Mouse (Mus musculus): ENCODE measurements around the gene Dgki. TPM values are rescaled to one million over a fixed set of nuclear protein-coding genes. Genes with fewer than 3 reads are reported as not detected.

Dgki gene
- polyA plus RNA-seq, 1 experiment: 7.5 TPM

DNA sequence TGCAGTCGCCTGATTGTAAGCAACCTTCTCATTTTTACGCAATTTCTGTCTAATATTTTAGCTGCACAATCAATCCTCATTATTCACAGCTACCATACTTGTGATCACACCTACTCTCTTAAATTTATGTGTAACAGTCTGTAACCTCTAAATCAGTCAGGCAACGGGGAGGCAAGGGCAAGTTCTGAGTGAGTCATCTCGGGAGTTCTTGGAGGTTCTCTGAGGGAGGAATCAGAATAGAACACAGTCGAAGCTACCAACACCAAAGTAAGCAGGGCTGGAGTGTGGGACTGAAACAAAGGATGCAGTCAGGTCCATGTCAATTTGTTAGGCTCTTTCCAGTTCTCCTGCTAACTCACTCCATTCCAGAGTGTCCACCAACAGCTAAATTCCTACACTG is 17.9 kb upstream of the Dgki start:
- Histone ChIP-seq H3K4me3 (replicated peaks; ENCODE audit: insufficient read depth, low read depth, low read length) (no peak overlapping the region), H3K27ac (ENCODE audit: insufficient read depth, low read length) (no peak overlapping the region), H3K27me3 (ENCODE audit: control insufficient read depth, insufficient read depth, low read length) (no peaks in the 10 kb centered on the region), H3K4me1 (ENCODE audit: control insufficient read depth, insufficient read depth, low read length) (no peaks in the 10 kb centered on the region)
- DNase-seq: no peak
- 88% methylated on average over 5 of the region's 5 CpGs for WGBS
- no peak for TF ChIP-seq CTCF (IDR thresholded peaks at IDR 0.05; ENCODE audit: borderline replicate concordance, insufficient read depth, low read depth, low read length)
- TF ChIP-seq POLR2A (IDR thresholded peaks at IDR 0.05; ENCODE audit: borderline replicate concordance, insufficient read depth, low read length): no peak

DNA sequence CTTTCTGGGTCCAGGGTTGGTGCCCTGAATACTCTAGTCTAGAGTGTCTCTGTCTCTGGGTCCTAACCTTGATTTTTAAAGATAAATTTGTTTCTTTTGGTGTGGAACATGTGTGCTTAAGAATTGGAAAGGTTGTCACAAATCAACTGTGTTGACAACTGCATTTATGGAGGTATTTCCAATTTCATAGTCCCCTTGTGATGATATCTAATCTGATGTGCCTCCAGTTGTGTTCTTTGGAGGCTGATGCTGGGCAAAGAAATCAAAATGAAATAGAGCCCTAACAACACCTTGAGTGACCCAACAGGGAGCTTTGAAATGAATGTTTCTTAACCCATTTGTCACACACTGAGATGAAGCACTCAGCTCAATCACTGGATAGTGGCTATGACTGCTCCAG is 15.5 kb upstream of the Dgki start:
- TF ChIP-seq POLR2A (IDR thresholded peaks at IDR 0.05; ENCODE audit: borderline replicate concordance, insufficient read depth, low read length): no peak
- H3K27ac ChIP-seq (ENCODE audit: insufficient read depth, low read length): no peak overlapping the region
- H3K4me1 ChIP-seq (ENCODE audit: control insufficient read depth, insufficient read depth, low read length): no peaks in the 10 kb centered on the region
- DNase-seq: no peak
- no peaks in the 10 kb centered on the region for H3K27me3 ChIP-seq (ENCODE audit: control insufficient read depth, insufficient read depth, low read length)
- H3K4me3 ChIP-seq (replicated peaks; ENCODE audit: insufficient read depth, low read depth, low read length): no peak overlapping the region

- DNase-seq: no peak
These were observed 10.6 kb upstream of the Dgki start for GRCm38 (mm10) chr6:37310601-37311000.

GRCm38 (mm10) chr6:37306616-37307015 is 6.6 kb upstream of the Dgki start:
- no peak overlapping the region for H3K4me3 ChIP-seq (replicated peaks; ENCODE audit: insufficient read depth, low read depth, low read length)
- 94% methylated on average over 1 of the region's 1 CpGs for WGBS
- TF ChIP-seq CTCF (IDR thresholded peaks at IDR 0.05; ENCODE audit: borderline replicate concordance, insufficient read depth, low read depth, low read length) (no peak), POLR2A (IDR thresholded peaks at IDR 0.05; ENCODE audit: borderline replicate concordance, insufficient read depth, low read length) (no peak)

More at GRCm38 (mm10) chr6:37310601-37311000, 10.6 kb upstream of the Dgki start:
- no peak overlapping the region for H3K4me3 ChIP-seq (replicated peaks; ENCODE audit: insufficient read depth, low read depth, low read length)
- TF ChIP-seq POLR2A (IDR thresholded peaks at IDR 0.05; ENCODE audit: borderline replicate concordance, insufficient read depth, low read length) (no peak), CTCF (IDR thresholded peaks at IDR 0.05; ENCODE audit: borderline replicate concordance, insufficient read depth, low read depth, low read length) (no peak)
- H3K27ac ChIP-seq (ENCODE audit: insufficient read depth, low read length): no peak overlapping the region
- 80% methylated on average over 4 of the region's 4 CpGs for WGBS
- H3K4me1 ChIP-seq (ENCODE audit: control insufficient read depth, insufficient read depth, low read length): no peaks in the 10 kb centered on the region
- H3K27me3 ChIP-seq (ENCODE audit: control insufficient read depth, insufficient read depth, low read length): no peaks in the 10 kb centered on the region

GRCm38 (mm10) chr6:37300492-37300891 is 508 bp upstream of the Dgki start:
- H3K27ac ChIP-seq (ENCODE audit: insufficient read depth, low read length): peak overlapping the region; percentile 40; the same call in 1 of the 2 replicates
- peaks cover 13% of the 10 kb centered on the region; the same call in 1 of the 2 replicates for H3K4me1 ChIP-seq (ENCODE audit: control insufficient read depth, insufficient read depth, low read length)
- H3K4me3 ChIP-seq (replicated peaks; ENCODE audit: insufficient read depth, low read depth, low read length): peak overlapping the region; percentile 87
- no peak for DNase-seq
- WGBS: 10% methylated on average over 13 of the region's 13 CpGs
- TF ChIP-seq POLR2A (IDR thresholded peaks at IDR 0.05; ENCODE audit: borderline replicate concordance, insufficient read depth, low read length) (no peak), CTCF (IDR thresholded peaks at IDR 0.05; ENCODE audit: borderline replicate concordance, insufficient read depth, low read depth, low read length) (no peak)
- no peaks in the 10 kb centered on the region for H3K27me3 ChIP-seq (ENCODE audit: control insufficient read depth, insufficient read depth, low read length)

More at GRCm38 (mm10) chr6:37306616-37307015, 6.6 kb upstream of the Dgki start:
- no peaks in the 10 kb centered on the region for H3K27me3 ChIP-seq (ENCODE audit: control insufficient read depth, insufficient read depth, low read length)
- no peak overlapping the region for H3K27ac ChIP-seq (ENCODE audit: insufficient read depth, low read length)
- no peak for DNase-seq
- no peaks in the 10 kb centered on the region for H3K4me1 ChIP-seq (ENCODE audit: control insufficient read depth, insufficient read depth, low read length)

GRCm38 (mm10) chr6:37298982-37299381 is 1.0 kb downstream of the Dgki start:
- peak; percentile 26 to 41 for DNase-seq

DNA sequence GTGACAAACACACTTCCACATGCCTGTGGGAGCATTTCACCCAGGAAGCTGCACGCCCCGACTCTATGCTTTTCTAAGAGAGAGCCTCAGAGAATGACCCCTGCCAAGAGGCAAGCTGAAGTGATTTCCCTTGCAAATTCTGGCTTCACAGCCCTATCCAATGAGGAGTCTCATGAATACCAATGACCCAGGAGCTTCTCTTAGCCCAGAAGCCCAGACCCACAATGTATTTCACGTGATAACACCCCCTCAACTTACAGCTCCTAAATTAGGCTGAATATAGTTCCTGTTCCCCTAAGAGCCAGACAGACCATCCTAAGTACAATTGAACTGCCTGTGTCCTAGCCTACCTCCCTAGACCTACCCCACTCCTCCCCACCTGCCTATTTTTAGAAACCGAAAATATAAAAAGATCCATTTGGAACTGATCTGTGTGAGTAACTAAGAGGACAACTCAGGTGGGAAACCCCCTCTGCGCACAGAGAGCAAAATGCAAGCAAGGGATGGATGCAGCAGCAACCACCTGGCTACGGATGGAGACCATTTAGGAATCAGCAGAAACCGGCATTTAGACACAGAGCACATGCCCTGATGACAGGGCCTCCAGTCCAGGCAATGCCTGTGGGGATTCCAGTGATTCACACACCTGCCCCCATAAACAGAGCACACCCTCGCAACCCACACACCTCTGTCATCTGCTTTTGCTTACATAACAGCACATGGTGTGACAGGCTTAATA is 2.1 kb downstream of the Dgki start:
- H3K27ac ChIP-seq (ENCODE audit: insufficient read depth, low read length): no peak overlapping the region
- H3K27me3 ChIP-seq (ENCODE audit: control insufficient read depth, insufficient read depth, low read length): no peaks in the 10 kb centered on the region
- TF ChIP-seq POLR2A (IDR thresholded peaks at IDR 0.05; ENCODE audit: borderline replicate concordance, insufficient read depth, low read length) (no peak), CTCF (IDR thresholded peaks at IDR 0.05; ENCODE audit: borderline replicate concordance, insufficient read depth, low read depth, low read length) (no peak)
- H3K4me1 ChIP-seq (ENCODE audit: control insufficient read depth, insufficient read depth, low read length): peaks cover 13% of the 10 kb centered on the region; the same call in 1 of the 2 replicates
- DNase-seq: peak; percentile 33 to 38
- H3K4me3 ChIP-seq (replicated peaks; ENCODE audit: insufficient read depth, low read depth, low read length): peak overlapping the region; percentile 87
- WGBS: 37% methylated on average over 8 of the region's 8 CpGs

More at GRCm38 (mm10) chr6:37298982-37299381, 1.0 kb downstream of the Dgki start:
- TF ChIP-seq POLR2A (IDR thresholded peaks at IDR 0.05; ENCODE audit: borderline replicate concordance, insufficient read depth, low read length) (no peak), CTCF (IDR thresholded peaks at IDR 0.05; ENCODE audit: borderline replicate concordance, insufficient read depth, low read depth, low read length) (no peak)
- peaks cover 13% of the 10 kb centered on the region; the same call in 1 of the 2 replicates for H3K4me1 ChIP-seq (ENCODE audit: control insufficient read depth, insufficient read depth, low read length)
- WGBS: 5% methylated on average over 4 of the region's 4 CpGs
- H3K27ac ChIP-seq (ENCODE audit: insufficient read depth, low read length): no peak overlapping the region
- H3K27me3 ChIP-seq (ENCODE audit: control insufficient read depth, insufficient read depth, low read length): no peaks in the 10 kb centered on the region
- peak overlapping the region; percentile 87 for H3K4me3 ChIP-seq (replicated peaks; ENCODE audit: insufficient read depth, low read depth, low read length)

GRCm38 (mm10) chr6:37292068-37292467 is 7.9 kb downstream of the Dgki start:
- Histone ChIP-seq H3K27me3 (ENCODE audit: control insufficient read depth, insufficient read depth, low read length) (no peaks in the 10 kb centered on the region), H3K27ac (ENCODE audit: insufficient read depth, low read length) (no peak overlapping the region), H3K4me1 (ENCODE audit: control insufficient read depth, insufficient read depth, low read length) (no peaks in the 10 kb centered on the region; the same call in 1 of the 2 replicates), H3K4me3 (replicated peaks; ENCODE audit: insufficient read depth, low read depth, low read length) (no peak overlapping the region)
- no peak for DNase-seq
- TF ChIP-seq CTCF (IDR thresholded peaks at IDR 0.05; ENCODE audit: borderline replicate concordance, insufficient read depth, low read depth, low read length) (no peak), POLR2A (IDR thresholded peaks at IDR 0.05; ENCODE audit: borderline replicate concordance, insufficient read depth, low read length) (no peak)
- 94% methylated on average over 2 of the region's 2 CpGs for WGBS

Measured in cerebellum, adult 2 months (tissue).